Mouse (Mus musculus) liver, embryonic 14.5 days (tissue): ENCODE data around the gene Stat4.

Experiments used
- CTCF ChIP-seq: IDR thresholded peaks from 2 replicates; pipeline ENCODE4 v1.5.1; 2016; ENCODE audit warnings: antibody characterized with exemption, low read depth, control low read depth
- EP300 ChIP-seq: IDR thresholded peaks from 2 replicates; pipeline ENCODE4 v1.6.1; 2016; ENCODE audit warnings: antibody characterized with exemption, low read depth

GRCm38 (mm10) chr1:52043191-52043590 is 56.2 kb downstream of the Stat4 start:
- TF ChIP-seq CTCF (no peak), EP300 (no peak)
